Mouse (Mus musculus) liver, embryonic 13.5 days (tissue): ENCODE measurements around the gene Dao. TPM values are rescaled to one million over a fixed set of nuclear protein-coding genes. Genes with fewer than 3 reads are reported as not detected.

Experiments used
- ATAC-seq: fragments of 200-750 bp; cut with Nextera tagmentation; 2 replicates; pipeline ENCODE4 v1.8.0; 2017; ENCODE audit warnings: low read depth, mild to moderate bottlenecking, moderate number of reproducible peaks, moderate library complexity
- DNase-seq: peaks from one replicate; pipeline ENCODE4 v3.0.0; 2022
- H3K27ac ChIP-seq: fragments of 300-500 bp; sonication (generic); 2 replicates; pipeline ENCODE4 v1.5.1; 2015; ENCODE audit warnings: moderate library complexity, mild to moderate bottlenecking, inconsistent platforms
- H3K27me3 ChIP-seq: fragments of 300-500 bp; sonication (generic); 2 replicates; pipeline ENCODE4 v1.6.1; 2015; ENCODE audit warnings: mild to moderate bottlenecking, inconsistent platforms
- H3K36me3 ChIP-seq: fragments of 300-500 bp; sonication (generic); 2 replicates; pipeline ENCODE4 v1.6.1; 2015; ENCODE audit warnings: mild to moderate bottlenecking, inconsistent platforms
- H3K4me1 ChIP-seq: fragments of 300-500 bp; sonication (generic); replicated peaks from 2 replicates; pipeline ENCODE4 v1.6.1; 2015; ENCODE audit warnings: inconsistent platforms
- H3K4me2 ChIP-seq: fragments of 300-500 bp; sonication (generic); 2 replicates; pipeline ENCODE4 v1.6.1; 2015; ENCODE audit warnings: inconsistent platforms, mild to moderate bottlenecking, moderate library complexity
- H3K4me3 ChIP-seq: fragments of 300-500 bp; sonication (generic); replicated peaks from 2 replicates; pipeline ENCODE4 v1.5.1; 2015; ENCODE audit warnings: mild to moderate bottlenecking, inconsistent platforms
- H3K9ac ChIP-seq: fragments of 300-500 bp; sonication (generic); 2 replicates; pipeline ENCODE4 v1.6.1; 2015; ENCODE audit warnings: mild to moderate bottlenecking, inconsistent platforms
- H3K9me3 ChIP-seq: fragments of 300-500 bp; sonication (generic); replicated peaks from 2 replicates; pipeline ENCODE4 v1.6.1; 2016; ENCODE audit warnings: inconsistent platforms
- WGBS: fragments of 180-500 bp; shearing (Covaris S2); methylation state at CpG from one replicate; pipeline ENCODE4 v1.1.7; 2015; ENCODE audit not compliant: insufficient replicate concordance; 5-methylcytosine and 5-hydroxymethylcytosine counted together
- polyA plus RNA-seq: library from polyadenylated mRNA; unstranded; fragments of >200 nt; fragmentation: Nextera tagmentation; extraction: Ambion mirVana; gene quantifications from 2 replicates; pipeline ENCODE4 v1.2.1, GENCODE M21; 2015

Gene Dao
- polyA plus RNA-seq, 1 experiment from 2014 or later: not detected

GRCm38 (mm10) chr5:113983541-113983940 is 20.0 kb upstream of the Dao start:
- no peak for DNase-seq
- peaks cover 98% of the 10 kb centered on the region for H3K4me1 ChIP-seq
- H3K4me3 ChIP-seq: peak overlapping the region; percentile 57
- 45% methylated on average over 6 of the region's 6 CpGs for WGBS
- no peak for ATAC-seq
- H3K27me3 ChIP-seq: no peaks in the 10 kb centered on the region
- no peaks in the 10 kb centered on the region for H3K9me3 ChIP-seq
- peaks cover 17% of the 10 kb centered on the region for H3K36me3 ChIP-seq
- H3K9ac ChIP-seq: peak overlapping the region; percentile 83
- peak overlapping the region; percentile 98 for H3K27ac ChIP-seq
- peak overlapping the region; percentile 83 for H3K4me2 ChIP-seq

GRCm38 (mm10) chr5:113984025-113984740 is 19.3 kb upstream of the Dao start:
- Histone ChIP-seq H3K27ac (peak overlapping the region; percentile 98), H3K4me3 (peak overlapping the region; percentile 57), H3K27me3 (no peaks in the 10 kb centered on the region), H3K9ac (peak overlapping the region; percentile 83), H3K36me3 (peaks cover 22% of the 10 kb centered on the region), H3K4me1 (peaks cover 98% of the 10 kb centered on the region), H3K4me2 (peak overlapping the region; percentile 83), H3K9me3 (no peaks in the 10 kb centered on the region)
- ATAC-seq (peak; percentile 90), DNase-seq (peak; percentile 75)
- 32% methylated on average over 13 of the region's 13 CpGs for WGBS

- Histone ChIP-seq H3K36me3 (peaks cover 22% of the 10 kb centered on the region), H3K4me2 (peak overlapping the region; percentile 83), H3K27ac (peak overlapping the region; percentile 98), H3K27me3 (no peaks in the 10 kb centered on the region), H3K9me3 (no peaks in the 10 kb centered on the region), H3K4me1 (peaks cover 98% of the 10 kb centered on the region), H3K9ac (peak overlapping the region; percentile 83), H3K4me3 (peak overlapping the region; percentile 35)
- ATAC-seq (no peak), DNase-seq (no peak)
- 73% methylated on average over 2 of the region's 2 CpGs for WGBS
These were observed 17.8 kb upstream of the Dao start for GRCm38 (mm10) chr5:113985737-113986136.

- Histone ChIP-seq H3K27me3 (no peaks in the 10 kb centered on the region), H3K4me1 (peaks cover 98% of the 10 kb centered on the region), H3K9ac (peak overlapping the region; percentile 83), H3K27ac (peak overlapping the region; percentile 98), H3K9me3 (no peaks in the 10 kb centered on the region), H3K4me2 (peak overlapping the region; percentile 83), H3K4me3 (peak overlapping the region; percentile 35), H3K36me3 (peaks cover 22% of the 10 kb centered on the region)
- no peak for ATAC-seq
- whole genome bisulfite sequencing: 43% methylated on average over 9 of the region's 9 CpGs
- DNase-seq: no peak
These were observed 17.1 kb upstream of the Dao start for GRCm38 (mm10) chr5:113986182-113986961.

GRCm38 (mm10) chr5:113989437-113990024 is 14.0 kb upstream of the Dao start:
- peak; percentile 65 for ATAC-seq
- peak overlapping the region; percentile 56 for H3K4me3 ChIP-seq

GRCm38 (mm10) chr5:113990593-113990992 is 12.9 kb upstream of the Dao start:
- ATAC-seq (no peak), DNase-seq (no peak)
- Histone ChIP-seq H3K27ac (peak overlapping the region; percentile 87), H3K4me1 (peaks cover 84% of the 10 kb centered on the region), H3K4me3 (no peak overlapping the region), H3K9me3 (no peaks in the 10 kb centered on the region), H3K36me3 (peaks cover 8% of the 10 kb centered on the region; the same call in 1 of the 2 replicates), H3K27me3 (peaks cover under 1% of the 10 kb centered on the region; the same call in 1 of the 2 replicates), H3K4me2 (peak overlapping the region; percentile 63), H3K9ac (peak overlapping the region; percentile 71)
- WGBS: 77% methylated on average over 5 of the region's 5 CpGs

More at GRCm38 (mm10) chr5:113989437-113990024, 14.0 kb upstream of the Dao start:
- peaks cover 94% of the 10 kb centered on the region for H3K4me1 ChIP-seq
- H3K27me3 ChIP-seq: no peaks in the 10 kb centered on the region
- H3K9ac ChIP-seq: peak overlapping the region; percentile 71
- no peaks in the 10 kb centered on the region for H3K9me3 ChIP-seq
- WGBS: 59% methylated on average over 20 of the region's 20 CpGs
- H3K4me2 ChIP-seq: peak overlapping the region; percentile 63
- H3K27ac ChIP-seq: peak overlapping the region; percentile 87
- peak; percentile 78 for DNase-seq
- H3K36me3 ChIP-seq: peaks cover 8% of the 10 kb centered on the region; the same call in 1 of the 2 replicates

GRCm38 (mm10) chr5:113991141-113991540 is 12.4 kb upstream of the Dao start:
- Histone ChIP-seq H3K4me1 (peaks cover 78% of the 10 kb centered on the region), H3K27me3 (peaks cover 3% of the 10 kb centered on the region; the same call in 1 of the 2 replicates), H3K4me3 (no peak overlapping the region), H3K4me2 (peak overlapping the region; percentile 97; the same call in 1 of the 2 replicates), H3K9ac (no peak overlapping the region), H3K36me3 (peaks cover 8% of the 10 kb centered on the region; the same call in 1 of the 2 replicates), H3K9me3 (no peaks in the 10 kb centered on the region), H3K27ac (peak overlapping the region; percentile 87)
- ATAC-seq: no peak
- no peak for DNase-seq
- 76% methylated on average over 7 of the region's 7 CpGs for WGBS

GRCm38 (mm10) chr5:113992339-113992831 is 11.1 kb upstream of the Dao start:
- H3K4me2 ChIP-seq: peak overlapping the region; percentile 97
- H3K9me3 ChIP-seq: no peaks in the 10 kb centered on the region
- peaks cover 66% of the 10 kb centered on the region for H3K4me1 ChIP-seq
- peak overlapping the region; percentile 81 for H3K4me3 ChIP-seq
- H3K36me3 ChIP-seq: peaks cover 8% of the 10 kb centered on the region; the same call in 1 of the 2 replicates
- ATAC-seq (peak; percentile 57), DNase-seq (peak; percentile 63)
- WGBS: 3% methylated on average over 12 of the region's 12 CpGs
- H3K27ac ChIP-seq: peak overlapping the region; percentile 94
- peaks cover 12% of the 10 kb centered on the region; the same call in 1 of the 2 replicates for H3K27me3 ChIP-seq
- peak overlapping the region; percentile 91 for H3K9ac ChIP-seq

- 1% methylated on average over 21 of the region's 22 CpGs for WGBS
- H3K4me2 ChIP-seq: peak overlapping the region; percentile 97
- peaks cover 13% of the 10 kb centered on the region; the same call in 1 of the 2 replicates for H3K27me3 ChIP-seq
- H3K9ac ChIP-seq: peak overlapping the region; percentile 91
- H3K27ac ChIP-seq: peak overlapping the region; percentile 94
- no peaks in the 10 kb centered on the region for H3K9me3 ChIP-seq
- peak overlapping the region; percentile 81 for H3K4me3 ChIP-seq
- peak; percentile 39 for DNase-seq
- H3K4me1 ChIP-seq: peaks cover 59% of the 10 kb centered on the region
- ATAC-seq: peak; percentile 39
- peaks cover 8% of the 10 kb centered on the region; the same call in 1 of the 2 replicates for H3K36me3 ChIP-seq
These were observed 10.4 kb upstream of the Dao start for GRCm38 (mm10) chr5:113993031-113993486.

GRCm38 (mm10) chr5:113993487-113994465 is 9.7 kb upstream of the Dao start, which contains the start of gene Ssh1:
Ssh1 (minus strand) TSS chr5:113993894.
- peaks cover 13% of the 10 kb centered on the region; the same call in 1 of the 2 replicates for H3K27me3 ChIP-seq
- peaks cover 54% of the 10 kb centered on the region for H3K4me1 ChIP-seq
- peak within 1 kb of the TSS; percentile 97 for H3K4me2 ChIP-seq
- DNase-seq (peak; percentile 78), ATAC-seq (peak; percentile 79)
- no peaks in the 10 kb centered on the region for H3K9me3 ChIP-seq
- H3K9ac ChIP-seq: peak within 1 kb of the TSS; percentile 91
- H3K27ac ChIP-seq: peak within 1 kb of the TSS; percentile 94
- WGBS: 1% methylated on average over 70 of the region's 83 CpGs
- peaks cover 7% of the 10 kb centered on the region; the same call in 1 of the 2 replicates for H3K36me3 ChIP-seq
- peak within 1 kb of the TSS; percentile 81 for H3K4me3 ChIP-seq
